Mouse (Mus musculus): ENCODE results near the gene Gpr182. TPM values are rescaled to one million over a fixed set of nuclear protein-coding genes. Genes with fewer than 3 reads are reported as not detected.

Gpr182 gene
- total and polyA plus RNA-seq, 3 experiments = 0.04 to 0.58 TPM; not detected in 1

GRCm38 (mm10) chr10:127738151-127738882, 13.2 kb downstream of the Gpr182 start:
- Histone ChIP-seq H3K27ac (ENCODE audit: control insufficient read depth, low read depth, low read length) (peak overlapping the region; percentile 61), H3K79me2 (ENCODE audit: control insufficient read depth, insufficient read depth, low read length, poor library complexity) (peaks cover 9% of the 10 kb centered on the region), H3K36me3 (ENCODE audit: control insufficient read depth in 1 of 2, insufficient read depth in 2 of 2, low read length in 2 of 2) (peaks cover 0 to 23% of the 10 kb centered on the region in 2 experiments; a peak in 2 of 4 replicates), H3K4me1 (ENCODE audit: control insufficient read depth in 1 of 2, insufficient read depth in 2 of 2, low read length in 2 of 2) (peaks cover 5 to 23% of the 10 kb centered on the region in 2 experiments; a peak in 3 of 4 replicates), H3K9ac (ENCODE audit: control insufficient read depth, low read depth, low read length, poor library complexity, severe bottlenecking) (peak overlapping the region; percentile 22), H3K27me3 (ENCODE audit: control insufficient read depth in 1 of 2, insufficient read depth in 2 of 2, low read length in 2 of 2) (no peaks in the 10 kb centered on the region), H3K4me3 (ENCODE audit: control insufficient read depth in 1 of 2, insufficient read depth in 1 of 2, low read depth in 2 of 2, low read length in 2 of 2) (peak overlapping the region; percentile 25 to 58), H3K9me3 (replicated peaks; ENCODE audit: insufficient read depth, low read length) (no peaks in the 10 kb centered on the region)
- peak; percentile 86 for DNase-seq (ENCODE audit: low read depth, low spot score)
- no peak for TF ChIP-seq UBTF (IDR thresholded peaks at IDR 0.05; ENCODE audit: borderline replicate concordance, insufficient read depth, low read depth, low read length)
- TF ChIP-seq NRF1 (IDR thresholded peaks at IDR 0.05; ENCODE audit: insufficient read depth, low read depth, low read length, poor library complexity, severe bottlenecking) = no peak
- TF ChIP-seq MYB (IDR thresholded peaks at IDR 0.05; ENCODE audit: low read depth, low read length) = no peak
- 0 out of 2 replicates have a peak, but pooled peaks have one; percentile 45 for TF ChIP-seq ELF1 (IDR thresholded peaks at IDR 0.05; ENCODE audit: low read depth, low read length)
- TF ChIP-seq E2F4 (IDR thresholded peaks at IDR 0.05; ENCODE audit: borderline replicate concordance, low read depth, low read length) = no peak
- TF ChIP-seq JUND (IDR thresholded peaks at IDR 0.05; ENCODE audit: low read depth, low read length) = no peak
- TF ChIP-seq ZNF384 (IDR thresholded peaks at IDR 0.05; ENCODE audit: low read depth, low read length) = no peak
- no peak for TF ChIP-seq KAT2A (conservative IDR thresholded peaks at IDR 0.05; ENCODE audit: low read depth, low read length)
- TF ChIP-seq CHD2 (IDR thresholded peaks at IDR 0.05; ENCODE audit: low read length) = no peak
- TF ChIP-seq CHD1 (IDR thresholded peaks at IDR 0.05; ENCODE audit: low read depth, low read length) = no peak
- TF ChIP-seq MXI1 (IDR thresholded peaks at IDR 0.05; ENCODE audit: low read depth, low read length) = peak; percentile 24
- no peak for TF ChIP-seq USF1 (IDR thresholded peaks at IDR 0.05; ENCODE audit: low read depth, low read length)
- TF ChIP-seq HCFC1 (IDR thresholded peaks at IDR 0.05; ENCODE audit: low read depth, low read length) = no peak
- TF ChIP-seq ZMIZ1 (IDR thresholded peaks at IDR 0.05; ENCODE audit: low read depth, low read length) = no peak
- 0 out of 2 replicates have a peak, but pooled peaks have one; percentile 8 for TF ChIP-seq NELFE (IDR thresholded peaks at IDR 0.05; ENCODE audit: low read depth, low read length)
- no peak for TF ChIP-seq POLR2A (IDR thresholded peaks at IDR 0.05; ENCODE audit: control insufficient read depth in 1 of 2, insufficient read depth in 1 of 2, low read depth in 1 of 2, low read length in 2 of 2, poor library complexity in 1 of 2)
- no peak for TF ChIP-seq GABPA (IDR thresholded peaks at IDR 0.05; ENCODE audit: low read depth, low read length)
- peak; percentile 73 for TF ChIP-seq ETS1 (IDR thresholded peaks at IDR 0.05; ENCODE audit: low read depth, low read length)
- TF ChIP-seq RCOR1 (IDR thresholded peaks at IDR 0.05; ENCODE audit: low read depth, low read length) = 0 out of 2 replicates have a peak, but pooled peaks have one; percentile 10
- peak; percentile 10 for TF ChIP-seq RAD21 (IDR thresholded peaks at IDR 0.05; ENCODE audit: low read depth, low read length)
- TF ChIP-seq GATA1 (IDR thresholded peaks at IDR 0.05; ENCODE audit: low read depth, low read length) = peak; percentile 71
- no peak for TF ChIP-seq POLR2AphosphoS5 (IDR thresholded peaks at IDR 0.05; ENCODE audit: borderline replicate concordance, low read depth, low read length)
- no peak for TF ChIP-seq TCF12 (IDR thresholded peaks at IDR 0.05; ENCODE audit: low read depth, low read length)
- peak; percentile 55; the same call in 1 of the 2 replicates for TF ChIP-seq SIN3A (IDR thresholded peaks at IDR 0.05; ENCODE audit: low read length)
- peak; percentile 33 for TF ChIP-seq SMC3 (IDR thresholded peaks at IDR 0.05; ENCODE audit: low read depth, low read length)
- TF ChIP-seq BHLHE40 (IDR thresholded peaks at IDR 0.05; ENCODE audit: borderline replicate concordance, low read depth, low read length) = peak; percentile 69; the same call in 1 of the 2 replicates
- TF ChIP-seq POLR2AphosphoS2 (IDR thresholded peaks at IDR 0.05; ENCODE audit: low read length) = no peak
- peak; percentile 49 for TF ChIP-seq TAL1 (IDR thresholded peaks at IDR 0.05; ENCODE audit: low read length)
- no peak for TF ChIP-seq MAX (IDR thresholded peaks at IDR 0.05; ENCODE audit: low read length)
- TF ChIP-seq TBP (IDR thresholded peaks at IDR 0.05; ENCODE audit: low read depth, low read length) = peak; percentile 39; the same call in 1 of the 2 replicates
- TF ChIP-seq CTCF (IDR thresholded peaks at IDR 0.05 in 2 of 3, conservative IDR thresholded peaks at IDR 0.05 in 1 of 3; ENCODE audit: control insufficient read depth in 1 of 3, insufficient read depth in 1 of 3, low read depth in 2 of 3, low read length in 3 of 3, poor library complexity in 1 of 3, severe bottlenecking in 1 of 3) = peak; percentile 41 to 54 (median 47)
- TF ChIP-seq MEF2A (IDR thresholded peaks at IDR 0.05; ENCODE audit: extremely low read depth, insufficient replicate concordance, low read depth, low read length, poor library complexity, severe bottlenecking) = no peak
- no peak for TF ChIP-seq ZKSCAN1 (IDR thresholded peaks at IDR 0.05; ENCODE audit: low read depth, low read length)
- TF ChIP-seq MYC (IDR thresholded peaks at IDR 0.05; ENCODE audit: low read depth, low read length) = no peak
- TF ChIP-seq USF2 (IDR thresholded peaks at IDR 0.05; ENCODE audit: borderline replicate concordance in 1 of 2, insufficient read depth in 1 of 2, low read depth in 1 of 2, low read length in 2 of 2) = no peak
- no peak for TF ChIP-seq MAZ (IDR thresholded peaks at IDR 0.05; ENCODE audit: low read depth, low read length)

Data from MEL (cell line).